Mouse (Mus musculus) Patski (cell line): ENCODE data around the gene Camk2d. TPM values are rescaled to one million over a fixed set of nuclear protein-coding genes. Genes with fewer than 3 reads are reported as not detected.

Experiments
- ATAC-seq: fragments of 100-300 bp; one replicate; pipeline ENCODE4 v1.8.0; 2021
- CTCF ChIA-PET: fragments of 350-600 bp; sonication (Branson Sonifier 250); formaldehyde crosslinking; loops from one replicate; lab custom pipeline; 2022; ENCODE audit warnings: inconsistent platforms; lab: Charles Lee
- POLR2A ChIA-PET: fragments of 350-600 bp; sonication (Branson Sonifier 250); formaldehyde crosslinking; loops from one replicate; lab custom pipeline; 2022; ENCODE audit warnings: antibody characterized with exemption, inconsistent platforms; lab: Charles Lee
- DNase-seq: peaks from one replicate; pipeline ENCODE4 v3.0.0-alpha.2; 2011; ENCODE audit warnings: low read depth, low spot score
- H3K27me3 ChIP-seq: fragments of 371-371 bp; one replicate; pipeline ENCODE4 v1.5.1; 2021
- CTCF ChIP-seq: fragments of 100-300 bp; IDR thresholded peaks from one replicate; pipeline ENCODE4 v1.5.1; 2021
- in situ Hi-C: fragments of 300-500 bp; cut with MboI; formaldehyde crosslinking; loops from 3 replicates; pipeline ENCODE4 v1.11.1; 2018; ENCODE audit warnings: low pct_unique_long_range_greater_than_20kb, mixed read lengths
- polyA plus RNA-seq: library from polyadenylated mRNA; unstranded; gene quantifications from one replicate; pipeline ENCODE4 v1.2.3, GENCODE M21; 2021

Gene Camk2d
- polyA plus RNA-seq, 1 experiment from 2014 or later, result 99.0 TPM

- ChIA-PET CTCF (interaction anchor here (1.2 to 1.6 kb wide), 3 partner anchors 9 to 46 kb away, joined by 3 to 4 read pairs (median 3); no protein-coding TSS in a partner anchor), POLR2A (interaction anchor here (2.0 kb wide), 1 partner anchor 10 kb away, joined by 6 read pairs; no protein-coding TSS in a partner anchor)
- TF ChIP-seq CTCF, result no peak
- in situ Hi-C loops, result no loop called here
- DNase-seq (no peak), ATAC-seq (no peak)
- H3K27me3 ChIP-seq, result no peaks in the 10 kb centered on the region
These were observed 129.5 kb downstream of the Camk2d start for GRCm38 (mm10) chr3:126725647-126726046.

- H3K27me3 ChIP-seq, result no peaks in the 10 kb centered on the region
- DNase-seq (no peak), ATAC-seq (no peak)
- POLR2A ChIA-PET, result no interaction called here
- CTCF ChIA-PET, result interaction anchor here (1.0 to 1.4 kb wide), 4 partner anchors 23 to 49 kb away, joined by 3 to 4 read pairs (median 3); no protein-coding TSS in a partner anchor
- TF ChIP-seq CTCF, result no peak
- in situ Hi-C loops, result no loop called here
These were observed 131.3 kb downstream of the Camk2d start for GRCm38 (mm10) chr3:126727387-126727786.

GRCm38 (mm10) chr3:126730411-126730810 is 134.3 kb downstream of the Camk2d start:
- no peak for ATAC-seq
- POLR2A ChIA-PET, result no interaction called here
- H3K27me3 ChIP-seq, result no peaks in the 10 kb centered on the region
- in situ Hi-C loops, result no loop called here
- DNase-seq, result no peak
- TF ChIP-seq CTCF, result no peak
- CTCF ChIA-PET, result interaction anchor here (0.6 to 1.1 kb wide), 4 partner anchors 9 to 42 kb away, joined by 3 read pairs; no protein-coding TSS in a partner anchor

- ATAC-seq, result no peak
- H3K27me3 ChIP-seq, result no peaks in the 10 kb centered on the region
- in situ Hi-C loops, result no loop called here
- no peak for DNase-seq
- POLR2A ChIA-PET, result interaction anchor here (0.6 kb wide), 1 partner anchor 586 kb away, joined by 4 read pairs; no protein-coding TSS in a partner anchor
- no peak for TF ChIP-seq CTCF
- CTCF ChIA-PET, result interaction anchor here (1.3 to 2.9 kb wide), 2 partner anchors 9 to 39 kb away, joined by 4 to 6 read pairs; no protein-coding TSS in a partner anchor
These were observed 136.2 kb downstream of the Camk2d start for GRCm38 (mm10) chr3:126732323-126732722.

- no peak for DNase-seq
- no peak for TF ChIP-seq CTCF
- POLR2A ChIA-PET, result interaction anchor here (2.0 kb wide), 1 partner anchor 9 kb away, joined by 6 read pairs; no protein-coding TSS in a partner anchor
- CTCF ChIA-PET, result interaction anchor here (1.2 to 2.9 kb wide), 5 partner anchors 9 to 137 kb away, joined by 3 to 7 read pairs (median 4); no protein-coding TSS in a partner anchor
- in situ Hi-C loops, result no loop called here
- ATAC-seq, result no peak
- H3K27me3 ChIP-seq, result no peaks in the 10 kb centered on the region
These were observed 138.4 kb downstream of the Camk2d start for GRCm38 (mm10) chr3:126734533-126734932.

GRCm38 (mm10) chr3:126735211-126735610 is 139.1 kb downstream of the Camk2d start:
- ChIA-PET POLR2A (interaction anchor here (2.0 kb wide), 1 partner anchor 9 kb away, joined by 6 read pairs; no protein-coding TSS in a partner anchor), CTCF (interaction anchor here (1.2 to 2.0 kb wide), 6 partner anchors 10 to 138 kb away, joined by 3 to 7 read pairs (median 4); no protein-coding TSS in a partner anchor)
- in situ Hi-C loops, result no loop called here
- no peaks in the 10 kb centered on the region for H3K27me3 ChIP-seq
- ATAC-seq, result peak; percentile 45
- TF ChIP-seq CTCF, result no peak
- DNase-seq, result no peak

- in situ Hi-C loops, result no loop called here
- no peak for DNase-seq
- ATAC-seq, result no peak
- CTCF ChIA-PET, result interaction anchor here (0.9 kb wide), 1 partner anchor 35 kb away, joined by 3 read pairs; no protein-coding TSS in a partner anchor
- POLR2A ChIA-PET, result interaction anchor here (1.0 kb wide), 1 partner anchor 141 kb away, joined by 3 read pairs; the partner anchor contains the start of gene Camk2d
- no peaks in the 10 kb centered on the region for H3K27me3 ChIP-seq
- TF ChIP-seq CTCF, result no peak
These were observed 141.0 kb downstream of the Camk2d start for GRCm38 (mm10) chr3:126737128-126737527.

GRCm38 (mm10) chr3:126740146-126740545 is 144.0 kb downstream of the Camk2d start:
- DNase-seq, result no peak
- ATAC-seq, result no peak
- no peaks in the 10 kb centered on the region for H3K27me3 ChIP-seq
- in situ Hi-C loops, result no loop called here
- ChIA-PET CTCF (interaction anchor here (1.3 kb wide), 1 partner anchor 20 kb away, joined by 3 read pairs; no protein-coding TSS in a partner anchor), POLR2A (interaction anchor here (0.7 kb wide), 1 partner anchor 222 kb away, joined by 6 read pairs; no protein-coding TSS in a partner anchor)
- no peak for TF ChIP-seq CTCF

GRCm38 (mm10) chr3:126744432-126745133 is 148.5 kb downstream of the Camk2d start:
- POLR2A ChIA-PET, result interaction anchor here (1.2 kb wide), 1 partner anchor 148 kb away, joined by 3 read pairs; the partner anchor contains the start of gene Camk2d
- TF ChIP-seq CTCF, result no peak
- peak; percentile 51 for ATAC-seq
- H3K27me3 ChIP-seq, result no peaks in the 10 kb centered on the region
- CTCF ChIA-PET, result interaction anchor here (0.7 to 1.1 kb wide), 3 partner anchors 9 to 27 kb away, joined by 3 to 4 read pairs (median 3); no protein-coding TSS in a partner anchor
- no peak for DNase-seq
- in situ Hi-C loops, result no loop called here

- ChIA-PET CTCF (interaction anchor here (0.6 to 1.0 kb wide), 3 partner anchors 11 to 148 kb away, joined by 3 to 4 read pairs (median 4); no protein-coding TSS in a partner anchor), POLR2A (interaction anchor here (0.6 kb wide), 1 partner anchor 547 kb away, joined by 3 read pairs; no protein-coding TSS in a partner anchor)
- ATAC-seq (peak; percentile 38), DNase-seq (no peak)
- in situ Hi-C loops, result no loop called here
- no peak for TF ChIP-seq CTCF
- no peaks in the 10 kb centered on the region for H3K27me3 ChIP-seq
These were observed 150.2 kb downstream of the Camk2d start for GRCm38 (mm10) chr3:126746148-126746803.
